Mouse (Mus musculus): ENCODE data around the gene Appl2.

Gene Appl2

GRCm38 (mm10) chr10:83565449-83566441, 82.8 kb downstream of the Appl2 start:
- DNase-seq = no peak

DNA sequence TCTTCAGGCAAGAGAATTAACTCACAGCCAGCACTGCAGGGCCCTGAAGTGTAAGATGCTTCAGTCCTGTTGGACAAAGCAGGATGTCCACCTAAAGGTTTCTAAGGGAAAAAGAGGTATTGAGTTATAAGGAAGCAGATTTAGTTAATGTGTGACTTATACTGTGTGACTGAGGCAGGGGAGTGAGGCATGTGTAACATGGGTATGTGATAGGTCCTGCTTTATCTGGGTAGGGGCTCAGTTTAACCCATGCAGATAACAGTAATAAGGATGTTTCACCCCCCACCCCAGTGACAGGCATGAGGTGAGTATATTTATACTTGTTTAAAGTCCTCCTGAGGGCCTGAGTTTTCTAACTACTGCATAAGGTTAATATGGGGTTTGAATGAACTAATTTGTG, 85.5 kb downstream of the Appl2 start:
- DNase-seq = no peak

Data from cerebellum, postnatal 25 days (tissue).